Mouse (Mus musculus) limb, embryonic 14.5 days (tissue): ENCODE measurements around the gene D6Wsu163e. TPM values are rescaled to one million over a fixed set of nuclear protein-coding genes. Genes with fewer than 3 reads are reported as not detected.

ENCODE experiments used
- ATAC-seq: fragments of 200-750 bp; cut with Nextera tagmentation; 2 replicates; pipeline ENCODE4 v1.8.0; 2017; ENCODE audit warnings: low read depth, moderate number of reproducible peaks, moderate TSS enrichment; ENCODE audit not compliant: low FRiP score
- DNase-seq: peaks from one replicate; pipeline ENCODE4 v3.0.0-alpha.2; 2015; ENCODE audit warnings: low spot score
- H3K27ac ChIP-seq: fragments of 300-500 bp; sonication (generic); replicated peaks from 2 replicates; pipeline ENCODE4 v1.5.1; 2014; ENCODE audit warnings: low read depth, mild to moderate bottlenecking, low read length, moderate library complexity, mixed read lengths
- H3K27me3 ChIP-seq: fragments of 300-500 bp; sonication (generic); 2 replicates; pipeline ENCODE4 v1.6.1; 2014; ENCODE audit warnings: low read length, mixed read lengths; ENCODE audit not compliant: control insufficient read depth, insufficient read depth
- H3K36me3 ChIP-seq: fragments of 300-500 bp; sonication (generic); 2 replicates; pipeline ENCODE4 v1.6.1; 2014; ENCODE audit warnings: mild to moderate bottlenecking, low read length, moderate library complexity, mixed read lengths; ENCODE audit not compliant: control insufficient read depth, insufficient read depth
- H3K4me1 ChIP-seq: fragments of 300-500 bp; sonication (generic); 2 replicates; pipeline ENCODE4 v1.6.1; 2014; ENCODE audit warnings: antibody characterized with exemption, low read length, mixed read lengths; ENCODE audit not compliant: control insufficient read depth, insufficient read depth
- H3K4me2 ChIP-seq: fragments of 300-500 bp; sonication (generic); replicated peaks from 2 replicates; pipeline ENCODE4 v1.6.1; 2014; ENCODE audit warnings: low read depth, mild to moderate bottlenecking, low read length, moderate library complexity; ENCODE audit not compliant: severe bottlenecking
- H3K4me3 ChIP-seq: fragments of 300-500 bp; sonication (generic); replicated peaks from 2 replicates; pipeline ENCODE4 v1.5.1; 2014; ENCODE audit warnings: low read length
- H3K9ac ChIP-seq: fragments of 300-500 bp; sonication (generic); 2 replicates; pipeline ENCODE4 v1.6.1; 2014; ENCODE audit warnings: mild to moderate bottlenecking, low read depth, low read length, moderate library complexity; ENCODE audit not compliant: severe bottlenecking
- H3K9me3 ChIP-seq: fragments of 300-500 bp; sonication (generic); 2 replicates; pipeline ENCODE4 v1.6.1; 2016; ENCODE audit warnings: low read length; ENCODE audit not compliant: control insufficient read depth
- POLR2A ChIP-seq: fragments of 200-500 bp; IDR thresholded peaks from 2 replicates; pipeline ENCODE4 v1.8.0; 2012; ENCODE audit warnings: inconsistent platforms, mild to moderate bottlenecking, moderate library complexity, borderline replicate concordance; ENCODE audit not compliant: insufficient read depth, insufficient read length; ENCODE audit errors: extremely low read depth
- WGBS: fragments of 180-500 bp; shearing (Covaris S2); extraction: QIAGEN DNeasy Blood & Tissue Kit; methylation state at CpG from one replicate; pipeline ENCODE4 v1.1.7; 2014; 5-methylcytosine and 5-hydroxymethylcytosine counted together
- polyA plus RNA-seq, 2 experiments: library from polyadenylated mRNA; depleted of rRNA in 1 of 2; stranded (reverse) in 1 of 2; unstranded in 1 of 2; fragments of >200 nt; fragmentation: Nextera tagmentation in 1 of 2; extraction: Ambion mirVana in 1 of 2; gene quantifications; 2 replicates each; pipeline versions ENCODE4 v1.2.1 to v1.2.3; 2012 to 2014

The D6Wsu163e gene
- polyA plus RNA-seq, 2 experiments = 12.2 to 12.4 TPM

DNA sequence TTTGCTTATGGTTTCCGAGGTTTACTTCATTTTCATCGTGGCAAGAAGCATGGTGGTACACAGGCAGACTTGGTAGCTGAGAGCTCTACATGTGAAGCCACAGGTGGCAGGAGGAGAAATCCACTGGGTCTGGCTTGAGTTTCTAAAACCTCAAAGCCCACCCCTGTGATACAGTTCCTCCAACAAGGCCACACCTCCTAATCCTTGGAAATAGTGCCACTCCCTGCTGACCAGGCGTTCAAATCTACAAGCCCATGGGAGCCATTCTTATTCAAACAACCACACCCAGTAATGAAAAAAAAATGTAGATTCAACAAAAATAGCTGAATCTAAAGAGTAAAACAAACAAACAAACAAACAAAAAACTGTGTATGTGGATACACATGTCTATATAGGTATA is 65.9 kb downstream of the D6Wsu163e start:
- no peaks in the 10 kb centered on the region for H3K27me3 ChIP-seq
- no peak overlapping the region for H3K27ac ChIP-seq
- no peaks in the 10 kb centered on the region for H3K36me3 ChIP-seq
- H3K9me3 ChIP-seq = no peaks in the 10 kb centered on the region
- H3K4me1 ChIP-seq = no peaks in the 10 kb centered on the region
- no peak for TF ChIP-seq POLR2A
- H3K4me3 ChIP-seq = no peak overlapping the region
- H3K9ac ChIP-seq = no peak overlapping the region
- no peak for ATAC-seq
- no peak overlapping the region for H3K4me2 ChIP-seq
- 89% methylated on average over 3 of the region's 3 CpGs for WGBS
- no peak for DNase-seq

DNA sequence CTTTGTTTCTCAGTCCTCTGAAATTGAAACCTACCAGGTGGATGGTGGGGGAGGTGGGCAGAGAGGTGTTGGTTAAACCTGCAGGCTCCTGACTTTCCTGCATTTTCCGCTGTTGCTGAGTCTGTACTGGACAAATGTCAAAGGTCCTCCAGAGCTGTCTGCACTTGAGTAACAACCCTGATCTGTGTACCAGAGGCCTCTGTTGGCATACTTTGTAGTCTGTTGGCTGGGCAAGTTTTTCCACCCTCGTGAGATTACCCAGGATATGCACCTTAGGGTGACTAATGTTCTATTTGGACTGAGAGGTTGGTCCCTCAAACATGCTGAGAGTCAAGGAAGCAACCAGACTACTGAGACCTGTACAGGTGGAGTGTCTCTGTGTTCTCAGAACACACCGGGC is 66.8 kb downstream of the D6Wsu163e start:
- WGBS = 91% methylated on average over 3 of the region's 3 CpGs
- Histone ChIP-seq H3K9me3 (no peaks in the 10 kb centered on the region), H3K27ac (no peak overlapping the region), H3K9ac (no peak overlapping the region), H3K27me3 (no peaks in the 10 kb centered on the region), H3K4me2 (no peak overlapping the region), H3K4me3 (no peak overlapping the region), H3K4me1 (no peaks in the 10 kb centered on the region), H3K36me3 (no peaks in the 10 kb centered on the region)
- DNase-seq = no peak
- no peak for TF ChIP-seq POLR2A
- no peak for ATAC-seq

DNA sequence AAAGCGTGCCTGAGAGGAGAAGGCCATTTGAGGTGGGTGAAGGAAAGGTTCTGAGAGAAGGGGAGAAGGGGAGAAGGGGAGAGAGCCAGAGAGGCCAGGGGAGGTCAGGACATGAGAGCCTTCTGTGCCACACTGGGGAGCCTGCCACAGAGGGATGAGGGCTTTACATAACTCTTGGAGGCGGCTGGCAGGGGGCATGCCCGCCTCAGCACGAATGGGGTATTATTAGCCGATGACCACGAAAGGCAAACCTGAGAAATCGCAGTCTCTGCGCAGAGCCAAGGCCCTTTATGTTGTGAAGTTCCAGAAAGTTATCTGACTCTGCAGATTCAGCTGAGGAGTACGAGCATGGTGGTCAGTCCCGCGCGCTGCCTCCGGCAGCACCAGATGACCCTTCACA is 70.3 kb downstream of the D6Wsu163e start:
- H3K27me3 ChIP-seq = no peaks in the 10 kb centered on the region

DNA sequence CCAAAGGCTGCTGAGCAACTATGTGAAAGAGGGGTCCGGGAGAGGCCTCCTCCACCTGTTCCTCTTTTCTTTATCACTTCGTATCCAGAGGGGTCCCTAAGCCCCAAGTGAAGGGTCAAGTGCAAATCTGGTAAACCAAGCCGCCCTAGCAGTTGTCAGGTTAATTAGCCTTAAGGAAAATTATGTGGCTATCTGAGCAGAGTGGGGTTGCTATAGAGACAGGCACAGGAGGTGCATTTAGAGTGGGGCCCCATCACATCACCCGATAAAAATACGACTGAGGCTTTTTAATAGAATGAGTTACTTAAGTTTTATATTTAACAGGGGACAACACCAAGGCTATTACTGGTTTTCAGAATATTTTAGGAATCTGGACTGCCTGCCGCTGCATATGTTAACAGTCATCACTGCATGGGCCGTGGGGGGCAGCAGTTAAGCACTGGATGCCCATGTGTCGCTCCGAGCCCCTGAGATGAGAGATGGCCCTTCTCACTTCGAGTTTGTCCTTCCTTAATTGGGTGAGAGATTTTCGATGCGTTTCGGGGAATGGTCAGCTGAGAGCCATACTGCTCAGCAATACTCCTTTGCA is 72.3 kb downstream of the D6Wsu163e start:
- no peak for TF ChIP-seq POLR2A
- ATAC-seq (peak; percentile 76), DNase-seq (no peak)
- H3K9ac ChIP-seq = no peak overlapping the region
- no peak overlapping the region for H3K4me3 ChIP-seq
- no peaks in the 10 kb centered on the region for H3K27me3 ChIP-seq
- H3K36me3 ChIP-seq = no peaks in the 10 kb centered on the region
- H3K4me1 ChIP-seq = no peaks in the 10 kb centered on the region
- H3K9me3 ChIP-seq = no peaks in the 10 kb centered on the region
- no peak overlapping the region for H3K27ac ChIP-seq
- no peak overlapping the region for H3K4me2 ChIP-seq
- WGBS = 63% methylated on average over 13 of the region's 13 CpGs

More for the DNA sequence above, 70.3 kb downstream of the D6Wsu163e start:
- Histone ChIP-seq H3K27ac (no peak overlapping the region), H3K36me3 (no peaks in the 10 kb centered on the region), H3K9me3 (no peaks in the 10 kb centered on the region), H3K9ac (no peak overlapping the region), H3K4me2 (no peak overlapping the region), H3K4me1 (no peaks in the 10 kb centered on the region), H3K4me3 (no peak overlapping the region)
- DNase-seq (no peak), ATAC-seq (no peak)
- TF ChIP-seq POLR2A = no peak
- WGBS = 93% methylated on average over 13 of the region's 13 CpGs

DNA sequence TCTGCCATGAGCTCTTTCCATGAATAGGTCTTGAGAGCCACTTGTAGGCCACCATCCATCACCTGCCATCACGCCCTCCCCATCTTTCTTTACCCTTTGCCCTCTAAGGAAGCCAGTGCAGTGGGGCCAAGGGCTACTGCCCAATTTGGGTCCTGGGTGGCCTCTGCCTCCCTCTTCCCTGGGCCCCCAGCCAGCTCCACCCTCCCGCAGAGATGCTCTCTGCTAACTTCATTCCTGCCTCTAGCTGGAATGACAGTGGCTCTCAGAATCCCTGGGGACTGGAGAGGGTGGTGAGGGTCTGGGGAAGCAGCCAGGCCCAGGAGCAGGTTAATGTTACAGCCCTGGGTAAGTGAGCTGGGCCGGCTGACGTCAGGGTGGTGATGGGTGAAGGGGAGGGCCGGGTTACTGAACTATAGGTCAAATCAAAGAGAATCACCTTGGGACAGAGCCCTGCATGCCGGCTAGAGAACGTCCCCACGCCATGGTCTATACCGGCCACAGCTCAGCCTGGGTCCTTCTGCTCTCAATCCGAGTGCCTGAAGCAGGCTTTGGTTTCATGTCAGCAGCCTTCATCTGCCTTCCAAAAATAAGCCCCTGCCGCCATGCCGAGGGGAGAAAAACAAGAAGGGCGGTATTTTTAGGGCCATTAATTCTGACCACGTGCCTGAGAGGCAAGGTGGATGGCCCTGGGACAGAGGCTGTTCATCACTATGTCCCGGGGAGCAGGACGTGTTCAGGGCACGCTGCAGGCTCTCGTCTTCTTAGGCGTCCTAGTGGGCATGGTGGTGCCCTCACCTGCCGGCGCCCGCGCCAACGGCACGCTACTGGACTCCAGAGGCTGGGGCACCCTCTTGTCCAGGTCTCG is 75.4 kb downstream of the D6Wsu163e start, which contains the start of gene Fgf6:
TSS of gene Fgf6 (plus strand) at position 681 of the 865 bp plus-strand sequence.
- H3K27me3 ChIP-seq = no peaks in the 10 kb centered on the region
- DNase-seq (no peak), ATAC-seq (no peak)
- no peak within 1 kb of the TSS for H3K27ac ChIP-seq
- H3K4me1 ChIP-seq = peaks cover 10% of the 10 kb centered on the region
- no peaks in the 10 kb centered on the region for H3K9me3 ChIP-seq
- 79% methylated on average over 26 of the region's 26 CpGs for WGBS
- TF ChIP-seq POLR2A = no peak
- H3K4me2 ChIP-seq = no peak within 1 kb of the TSS
- no peak within 1 kb of the TSS for H3K9ac ChIP-seq
- H3K4me3 ChIP-seq = no peak within 1 kb of the TSS
- no peaks in the 10 kb centered on the region for H3K36me3 ChIP-seq
